Mouse (Mus musculus) embryonic facial prominence, embryonic 14.5 days (tissue): ENCODE results near the gene Brap. TPM values are rescaled to one million over a fixed set of nuclear protein-coding genes. Genes with fewer than 3 reads are reported as not detected.

ENCODE experiments used
- ATAC-seq: fragments of 200-750 bp; cut with Nextera tagmentation; 2 replicates; pipeline ENCODE4 v1.8.0; 2017; ENCODE audit warnings: low read depth, moderate number of reproducible peaks, moderate TSS enrichment
- DNase-seq: peaks from one replicate; pipeline ENCODE4 v3.0.0-alpha.2; 2015; ENCODE audit warnings: low spot score
- H3K27ac ChIP-seq: fragments of 300-500 bp; sonication (generic); replicated peaks from 2 replicates; pipeline ENCODE4 v1.5.1; 2014; ENCODE audit warnings: low read depth, mild to moderate bottlenecking, low read length, moderate library complexity
- H3K27me3 ChIP-seq: fragments of 300-500 bp; sonication (generic); replicated peaks from 2 replicates; pipeline ENCODE4 v1.6.1; 2014; ENCODE audit warnings: low read length; ENCODE audit not compliant: control insufficient read depth, insufficient read depth
- H3K36me3 ChIP-seq: fragments of 300-500 bp; sonication (generic); 2 replicates; pipeline ENCODE4 v1.6.1; 2014; ENCODE audit warnings: low read length, mixed read lengths; ENCODE audit not compliant: control insufficient read depth, insufficient read depth
- H3K4me1 ChIP-seq: fragments of 300-500 bp; sonication (generic); 2 replicates; pipeline ENCODE4 v1.6.1; 2014; ENCODE audit warnings: antibody characterized with exemption, low read length; ENCODE audit not compliant: control insufficient read depth, insufficient read depth
- H3K4me2 ChIP-seq: fragments of 300-500 bp; sonication (generic); 2 replicates; pipeline ENCODE4 v1.6.1; 2014; ENCODE audit warnings: low read depth, mild to moderate bottlenecking, low read length, moderate library complexity, mixed read lengths
- H3K4me3 ChIP-seq: fragments of 300-500 bp; sonication (generic); 2 replicates; pipeline ENCODE4 v1.5.1; 2014; ENCODE audit warnings: low read depth, mild to moderate bottlenecking, low read length
- H3K9ac ChIP-seq: fragments of 300-500 bp; sonication (generic); 2 replicates; pipeline ENCODE4 v1.6.1; 2014; ENCODE audit warnings: low read depth, mild to moderate bottlenecking, low read length, moderate library complexity, mixed read lengths
- H3K9me3 ChIP-seq: fragments of 300-500 bp; sonication (generic); 2 replicates; pipeline ENCODE4 v1.6.1; 2016; ENCODE audit warnings: low read length; ENCODE audit not compliant: control insufficient read depth
- WGBS: fragments of 180-500 bp; shearing (Covaris S2); extraction: QIAGEN DNeasy Blood & Tissue Kit; methylation state at CpG from one replicate; pipeline ENCODE4 v1.1.7; 2014; 5-methylcytosine and 5-hydroxymethylcytosine counted together
- polyA plus RNA-seq: library from polyadenylated mRNA; unstranded; fragments of >200 nt; fragmentation: Nextera tagmentation; extraction: Ambion mirVana; gene quantifications from 2 replicates; pipeline ENCODE4 v1.2.1, GENCODE M21; 2014

Gene Brap
- polyA plus RNA-seq, 1 experiment from 2014 or later: 39.9 TPM

DNA sequence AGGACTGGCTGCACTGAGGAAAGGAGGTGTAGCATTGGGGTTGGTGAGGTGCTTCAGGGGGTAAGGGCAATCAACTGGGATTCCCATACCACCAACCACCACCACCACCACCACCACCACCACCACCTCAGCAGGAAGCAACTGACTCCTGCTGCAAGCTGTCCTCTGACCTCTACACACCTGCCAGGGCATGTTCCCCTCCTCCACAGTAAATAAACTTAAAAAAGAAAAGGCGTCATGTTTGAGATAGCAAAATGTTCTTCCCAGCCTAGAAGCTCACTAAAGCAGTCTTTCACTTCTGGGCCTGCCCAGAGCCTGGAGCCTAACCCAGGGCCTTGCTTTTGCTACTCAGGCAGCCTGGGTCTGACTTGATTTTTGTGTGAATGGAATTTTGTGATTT is 54.0 kb downstream of the Brap start:
- no peaks in the 10 kb centered on the region for H3K9me3 ChIP-seq

DNA sequence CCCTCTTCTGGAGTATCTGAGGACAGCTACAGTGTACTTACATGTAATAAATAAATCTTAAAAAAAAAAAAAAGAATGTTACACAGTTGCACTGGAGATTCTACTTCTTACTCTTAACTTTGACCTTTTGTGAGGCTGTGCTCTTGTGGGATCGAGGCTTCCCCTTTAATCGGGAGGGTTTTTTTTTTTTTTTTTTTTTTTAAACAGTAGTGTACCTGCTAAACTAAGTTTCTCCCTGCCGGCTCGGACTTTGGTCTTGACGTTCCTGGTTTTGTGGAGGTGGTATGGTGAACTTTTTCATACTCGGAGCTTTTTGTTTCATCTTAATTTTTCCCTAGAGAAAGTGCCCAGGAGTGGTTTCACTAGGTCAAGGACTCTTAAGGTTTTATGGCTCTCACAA is 54.6 kb downstream of the Brap start:
- no peak overlapping the region for H3K4me3 ChIP-seq
- H3K9ac ChIP-seq: no peak overlapping the region
- ATAC-seq (no peak), DNase-seq (no peak)
- peaks cover 6% of the 10 kb centered on the region; the same call in 1 of the 2 replicates for H3K36me3 ChIP-seq
- WGBS: 74% methylated on average over 6 of the region's 6 CpGs
- H3K27ac ChIP-seq: no peak overlapping the region
- H3K4me2 ChIP-seq: no peak overlapping the region
- no peaks in the 10 kb centered on the region for H3K27me3 ChIP-seq
- no peaks in the 10 kb centered on the region for H3K9me3 ChIP-seq
- H3K4me1 ChIP-seq: peaks cover 27% of the 10 kb centered on the region

More for the DNA sequence above, 54.0 kb downstream of the Brap start:
- peaks cover 27% of the 10 kb centered on the region for H3K4me1 ChIP-seq
- DNase-seq: no peak
- H3K27ac ChIP-seq: no peak overlapping the region
- no peaks in the 10 kb centered on the region for H3K27me3 ChIP-seq
- peak overlapping the region; percentile 70 for H3K4me2 ChIP-seq
- ATAC-seq: no peak
- no peak overlapping the region for H3K4me3 ChIP-seq
- 77% methylated on average over 1 of the region's 1 CpGs for WGBS
- 0 out of 2 replicates have a peak overlapping the region, but pooled peaks have one; percentile 8 for H3K9ac ChIP-seq
- H3K36me3 ChIP-seq: peaks cover 6% of the 10 kb centered on the region; the same call in 1 of the 2 replicates

DNA sequence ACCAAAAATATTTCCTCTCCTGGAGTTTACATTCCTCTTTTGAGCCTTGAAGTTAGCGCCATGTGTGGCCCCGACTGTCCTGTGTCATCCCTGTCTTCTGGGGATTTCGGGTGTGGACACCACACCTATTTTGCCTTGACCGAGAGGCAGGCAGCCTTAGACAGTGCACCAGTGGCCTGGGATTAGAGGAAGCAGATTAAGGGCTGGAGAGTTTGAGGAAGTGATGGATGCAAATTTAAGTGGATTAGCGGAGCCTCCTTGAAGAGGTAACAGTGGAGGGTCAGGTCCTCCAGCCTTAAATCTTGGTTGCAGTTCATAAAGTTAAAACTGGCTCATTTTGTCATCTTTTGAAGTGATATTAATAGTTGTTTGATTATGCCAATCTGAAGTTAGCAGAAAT is 58.1 kb downstream of the Brap start:
- 76% methylated on average over 5 of the region's 5 CpGs for WGBS
- no peak for ATAC-seq
- Histone ChIP-seq H3K36me3 (peaks cover 6% of the 10 kb centered on the region; the same call in 1 of the 2 replicates), H3K27me3 (no peaks in the 10 kb centered on the region), H3K9ac (no peak overlapping the region), H3K9me3 (no peaks in the 10 kb centered on the region), H3K4me3 (no peak overlapping the region), H3K4me1 (peaks cover 28% of the 10 kb centered on the region), H3K27ac (no peak overlapping the region), H3K4me2 (no peak overlapping the region)
- DNase-seq: no peak

DNA sequence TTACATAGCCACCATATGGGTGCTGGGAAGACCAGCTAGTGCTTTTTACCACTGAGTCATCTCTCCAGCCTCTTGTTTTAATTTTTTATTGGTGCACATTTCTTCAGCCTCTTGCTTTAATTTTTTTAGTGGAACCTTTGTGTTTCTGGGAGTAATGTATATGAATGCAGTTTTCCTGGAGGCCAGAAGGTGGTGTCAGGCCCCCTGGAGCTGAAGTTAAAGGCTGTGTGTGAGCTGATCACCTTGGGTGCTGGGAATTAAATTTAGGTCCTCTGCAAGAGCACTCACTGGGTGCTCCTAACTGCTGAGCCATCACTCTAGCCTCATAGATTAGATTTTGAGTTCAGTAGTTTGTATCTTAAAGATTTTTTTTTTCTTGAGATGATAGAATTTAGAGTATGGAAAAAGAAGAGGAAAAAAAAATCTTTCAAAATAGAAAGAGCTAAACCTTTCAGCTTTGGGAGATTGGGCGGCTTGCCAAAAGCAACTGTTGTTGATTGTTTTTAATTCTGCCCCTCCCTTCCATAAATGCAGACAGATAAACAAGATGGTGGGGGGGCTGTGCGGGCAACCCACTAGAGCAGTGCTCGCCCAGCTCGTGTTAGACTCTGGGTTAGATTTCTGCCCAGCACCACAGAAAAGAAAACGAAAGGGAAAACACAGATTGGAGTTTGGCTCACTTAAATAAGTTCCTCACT is 60.7 kb downstream of the Brap start:
- Histone ChIP-seq H3K9me3 (no peaks in the 10 kb centered on the region), H3K4me2 (no peak overlapping the region), H3K4me1 (peaks cover 9% of the 10 kb centered on the region; the same call in 1 of the 2 replicates), H3K27ac (no peak overlapping the region), H3K27me3 (no peaks in the 10 kb centered on the region), H3K36me3 (peaks cover 6% of the 10 kb centered on the region; the same call in 1 of the 2 replicates), H3K4me3 (no peak overlapping the region), H3K9ac (no peak overlapping the region)
- 87% methylated on average over 5 of the region's 5 CpGs for WGBS
- ATAC-seq: no peak
- no peak for DNase-seq

DNA sequence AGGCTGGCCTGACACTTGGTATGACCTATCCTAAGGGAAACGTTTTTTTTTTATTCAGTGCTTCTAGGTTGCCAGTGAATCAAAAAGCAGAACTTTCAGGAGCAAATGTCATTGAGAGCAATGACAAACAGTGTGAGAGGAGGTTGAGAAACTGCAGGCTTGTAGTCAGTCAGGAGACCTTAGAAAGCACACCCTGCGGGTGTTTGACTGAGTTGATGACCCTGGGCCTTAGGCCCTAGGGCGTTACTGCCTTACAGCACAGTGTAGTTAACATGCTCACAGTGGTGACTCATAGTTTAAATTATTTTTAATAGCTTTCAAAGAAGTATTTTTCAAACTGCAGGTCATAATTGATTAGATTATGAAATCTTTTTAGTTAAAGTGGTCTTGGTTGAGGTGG is 61.5 kb downstream of the Brap start:
- Histone ChIP-seq H3K27me3 (no peaks in the 10 kb centered on the region), H3K4me3 (no peak overlapping the region), H3K4me2 (no peak overlapping the region), H3K4me1 (0 out of 2 replicates have a peak, but pooled peaks cover 4% of the 10 kb centered on the region), H3K9me3 (no peaks in the 10 kb centered on the region), H3K27ac (no peak overlapping the region), H3K9ac (no peak overlapping the region), H3K36me3 (peaks cover 6% of the 10 kb centered on the region; the same call in 1 of the 2 replicates)
- no peak for ATAC-seq
- 69% methylated on average over 3 of the region's 3 CpGs for WGBS
- DNase-seq: no peak

DNA sequence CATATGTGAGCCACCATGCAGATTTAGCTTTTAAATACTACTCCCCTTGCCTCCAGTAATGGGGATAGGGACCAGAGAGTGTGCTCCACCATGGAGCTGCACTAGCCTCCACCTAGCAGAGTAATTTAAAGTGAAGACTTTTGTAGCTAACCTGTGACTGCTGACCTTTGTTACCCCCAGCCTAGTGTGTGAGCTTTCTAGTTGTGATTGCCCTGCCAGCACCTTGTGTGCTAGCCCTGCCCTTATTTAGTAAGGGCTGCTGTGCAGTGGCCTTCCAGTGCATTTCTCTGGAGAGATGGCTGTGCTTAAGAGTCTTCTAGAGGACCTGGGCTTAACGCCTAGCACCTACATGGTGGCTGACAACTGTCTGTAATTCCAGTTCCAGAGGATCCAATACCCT is 64.3 kb downstream of the Brap start:
- 0 out of 2 replicates have a peak, but pooled peaks cover 4% of the 10 kb centered on the region for H3K4me1 ChIP-seq
- H3K27me3 ChIP-seq: no peaks in the 10 kb centered on the region
- H3K4me2 ChIP-seq: no peak overlapping the region

DNA sequence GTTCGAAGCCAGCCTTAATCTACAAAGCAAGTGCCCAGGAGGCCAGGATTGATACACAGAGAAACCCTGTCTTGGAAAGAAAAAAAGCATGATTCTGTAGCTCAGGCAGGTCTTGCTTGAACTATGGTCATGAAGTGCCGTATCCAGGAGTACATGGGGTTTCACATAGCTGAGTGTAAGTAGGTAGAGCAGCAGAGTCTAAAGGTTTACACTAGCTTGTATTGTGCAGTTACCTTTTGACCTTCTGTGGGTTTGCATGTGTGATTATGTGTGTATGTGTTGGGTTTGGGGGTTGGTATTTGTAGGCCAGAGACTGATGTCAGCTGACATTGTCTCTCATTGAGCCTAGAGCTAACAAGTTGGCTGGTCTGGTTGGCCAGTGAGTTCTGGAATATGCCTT is 69.7 kb downstream of the Brap start:
- 98% methylated on average over 2 of the region's 2 CpGs for WGBS
- DNase-seq (no peak), ATAC-seq (no peak)
- no peak overlapping the region for H3K27ac ChIP-seq
- no peaks in the 10 kb centered on the region for H3K9me3 ChIP-seq
- no peak overlapping the region for H3K4me3 ChIP-seq
- H3K9ac ChIP-seq: no peak overlapping the region
- H3K27me3 ChIP-seq: no peaks in the 10 kb centered on the region
- no peaks in the 10 kb centered on the region for H3K4me1 ChIP-seq
- H3K36me3 ChIP-seq: peaks cover 4% of the 10 kb centered on the region; the same call in 1 of the 2 replicates
- no peak overlapping the region for H3K4me2 ChIP-seq

More for the DNA sequence above, 64.3 kb downstream of the Brap start:
- 84% methylated on average over 1 of the region's 1 CpGs for WGBS
- H3K4me3 ChIP-seq: no peak overlapping the region
- ATAC-seq (no peak), DNase-seq (no peak)
- H3K36me3 ChIP-seq: no peaks in the 10 kb centered on the region; the same call in 1 of the 2 replicates
- H3K9me3 ChIP-seq: no peaks in the 10 kb centered on the region
- H3K9ac ChIP-seq: no peak overlapping the region
- no peak overlapping the region for H3K27ac ChIP-seq

DNA sequence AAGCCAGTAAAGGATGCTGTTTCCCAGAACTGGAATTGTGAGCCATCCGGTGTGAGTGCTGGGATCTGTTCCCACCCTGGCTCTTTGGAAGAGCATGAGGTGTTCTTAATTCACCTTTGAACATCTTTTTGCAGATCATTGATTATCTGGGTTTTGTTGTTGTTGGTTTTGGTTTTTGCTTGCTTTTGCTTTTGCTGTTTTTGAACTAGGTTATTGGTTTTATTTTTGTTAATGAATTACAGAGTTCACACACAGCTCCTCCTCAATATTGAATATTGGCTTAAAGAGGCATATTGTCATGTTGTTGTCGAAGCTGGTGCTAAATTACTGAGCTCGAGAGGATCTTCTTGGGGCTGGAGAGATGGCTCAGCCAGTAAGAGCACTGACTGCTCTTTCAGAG is 76.3 kb downstream of the Brap start:
- H3K4me3 ChIP-seq: no peak overlapping the region
- H3K4me2 ChIP-seq: no peak overlapping the region
- H3K27ac ChIP-seq: no peak overlapping the region
- H3K27me3 ChIP-seq: no peaks in the 10 kb centered on the region
- H3K9me3 ChIP-seq: no peaks in the 10 kb centered on the region
- H3K36me3 ChIP-seq: 0 out of 2 replicates have a peak, but pooled peaks cover 4% of the 10 kb centered on the region
- DNase-seq (no peak), ATAC-seq (no peak)
- no peak overlapping the region for H3K9ac ChIP-seq
- WGBS: 96% methylated on average over 3 of the region's 3 CpGs
- no peaks in the 10 kb centered on the region for H3K4me1 ChIP-seq
